Mouse (Mus musculus) right cerebral cortex, postnatal 14 days (tissue): ENCODE results near the gene Mettl17.
"Not testable (repeated sequence)": the region's sequence is repeated elsewhere in the genome, so short reads cannot be mapped to it uniquely, and the experiment has no call there.

Experiments used
- DNase-seq: peaks from one replicate; pipeline ENCODE4 v3.0.0; 2022

Gene Mettl17

DNA sequence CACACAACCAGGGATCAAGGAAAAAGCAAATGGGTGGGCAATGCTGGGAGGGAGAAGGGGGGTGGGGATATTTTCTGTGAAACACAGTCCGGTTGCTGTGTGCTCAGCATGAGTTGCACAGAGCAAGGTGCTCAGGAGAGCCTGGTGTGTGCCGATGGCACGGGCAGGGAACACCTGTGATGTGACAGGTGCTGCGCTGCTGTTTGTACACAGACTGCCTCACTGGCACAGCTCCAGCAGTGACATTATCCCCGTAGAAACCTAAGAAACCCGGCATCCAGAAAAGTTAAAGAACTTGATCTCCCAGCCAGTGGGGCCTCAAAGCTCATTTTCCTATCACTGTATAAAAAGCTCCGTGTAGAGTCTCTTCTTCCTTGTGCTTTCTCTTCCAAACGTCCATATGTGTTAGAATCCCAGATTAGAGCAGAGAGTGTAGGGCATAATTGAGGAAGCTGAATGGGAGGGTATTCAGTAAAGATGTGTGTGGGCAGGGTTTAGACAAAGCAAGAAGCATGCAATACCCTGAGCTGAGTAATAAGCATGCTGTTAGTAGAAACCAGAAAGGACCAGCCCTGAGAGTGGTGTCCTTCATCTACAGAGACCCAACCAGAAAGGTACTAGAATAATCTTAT, 12.0 kb downstream of the Mettl17 start:
- DNase-seq = peak; percentile 26

DNA sequence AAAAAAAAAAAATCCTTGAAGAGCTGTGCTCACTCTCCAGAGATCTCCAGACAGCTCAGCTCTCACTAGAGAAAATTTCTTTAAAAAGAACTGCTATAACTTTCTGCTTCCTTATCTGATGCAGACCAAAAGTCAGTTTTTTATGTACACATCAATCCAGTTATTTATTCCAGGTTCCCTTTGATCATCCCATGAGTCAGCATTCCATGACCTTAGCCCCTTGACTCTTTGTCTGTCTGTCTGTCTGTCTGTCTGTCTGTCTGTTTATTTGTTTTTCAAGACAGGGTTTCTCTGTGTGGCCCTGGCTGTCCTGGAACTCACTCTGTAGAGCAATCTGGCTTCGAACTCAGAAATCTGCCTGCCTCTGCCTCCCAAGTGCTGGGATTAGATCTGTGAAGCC, 14.7 kb downstream of the Mettl17 start:
- DNase-seq = no peak

DNA sequence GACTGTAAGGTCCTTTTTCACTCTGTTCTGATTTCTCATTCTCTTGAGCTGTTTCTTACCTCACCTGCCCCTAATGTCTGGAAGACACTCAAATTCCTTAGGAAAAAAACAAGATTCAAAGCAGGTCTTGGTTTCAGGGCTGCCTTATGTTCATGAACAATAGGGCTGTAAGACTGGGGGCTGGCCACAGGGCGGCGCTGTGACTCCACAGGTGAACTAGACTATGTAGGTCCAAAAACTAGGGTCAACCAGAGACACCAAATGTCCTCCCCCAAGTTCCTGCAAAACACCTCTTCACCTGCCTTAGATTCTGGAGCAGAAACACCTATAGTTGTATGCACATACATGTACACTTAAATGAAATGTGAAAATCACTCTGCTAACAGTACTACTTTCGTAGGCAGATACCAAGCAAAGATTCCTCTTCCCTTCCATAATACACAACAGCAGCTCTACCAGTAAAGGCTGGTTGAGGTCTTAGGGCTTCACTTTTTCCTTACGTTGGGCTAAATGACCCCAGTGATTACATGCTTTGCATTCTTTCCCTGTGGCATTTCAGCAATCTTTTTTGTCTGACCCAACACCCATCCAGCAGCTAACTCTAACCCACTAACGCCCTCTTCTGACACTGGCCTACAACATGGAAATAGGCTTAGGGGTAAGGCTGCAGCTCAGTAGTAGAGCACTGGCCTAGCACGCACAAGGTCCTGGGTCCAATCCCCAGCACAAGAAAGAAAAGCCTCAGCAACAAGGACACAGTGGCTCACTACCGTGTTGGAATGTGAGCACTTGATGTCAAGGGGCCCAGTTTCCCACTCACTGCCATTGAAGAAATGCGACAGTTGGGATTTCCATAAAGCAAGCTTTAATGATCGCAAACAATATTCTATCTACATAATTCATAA, 18.4 kb downstream of the Mettl17 start:
- peak; percentile 72 for DNase-seq

DNA sequence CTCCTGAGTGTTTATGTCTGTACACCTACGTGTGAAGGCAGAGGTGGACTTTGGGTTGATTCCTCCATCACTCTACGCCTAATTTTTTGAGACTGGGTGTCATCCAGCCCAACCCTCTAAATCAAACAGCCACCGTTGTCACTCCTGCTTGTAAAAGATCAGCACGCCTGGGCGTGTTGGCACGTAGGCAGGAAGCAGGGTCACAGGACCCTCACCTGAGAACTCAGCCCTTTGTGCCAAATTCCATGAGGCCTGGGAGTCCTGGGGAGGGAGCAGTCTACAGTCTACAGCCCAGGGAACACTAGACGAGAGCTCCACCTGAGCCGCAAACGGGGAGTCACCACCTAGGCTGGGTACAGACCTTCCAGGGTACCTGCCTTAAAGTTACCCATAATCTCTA, 19.1 kb downstream of the Mettl17 start:
- no peak for DNase-seq

DNA sequence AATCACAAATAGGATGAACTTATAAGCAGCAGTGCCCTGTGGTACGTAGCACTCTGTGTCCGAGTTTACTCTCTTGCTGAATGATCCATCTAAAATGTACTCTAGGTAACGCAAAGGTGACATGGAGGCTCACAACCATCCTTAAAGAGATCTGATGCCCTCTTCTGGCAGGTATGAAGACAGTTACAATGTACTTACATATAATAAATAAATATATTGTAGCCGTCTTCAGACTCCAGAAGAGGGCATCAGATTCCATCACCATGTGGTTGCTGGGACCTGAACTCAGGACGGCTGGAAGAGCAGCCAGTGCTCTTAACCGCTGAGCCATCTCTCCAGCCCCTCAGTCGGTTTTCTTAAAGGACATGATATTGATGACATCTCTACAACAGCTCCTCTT, 20.1 kb downstream of the Mettl17 start:
- no peak for DNase-seq

DNA sequence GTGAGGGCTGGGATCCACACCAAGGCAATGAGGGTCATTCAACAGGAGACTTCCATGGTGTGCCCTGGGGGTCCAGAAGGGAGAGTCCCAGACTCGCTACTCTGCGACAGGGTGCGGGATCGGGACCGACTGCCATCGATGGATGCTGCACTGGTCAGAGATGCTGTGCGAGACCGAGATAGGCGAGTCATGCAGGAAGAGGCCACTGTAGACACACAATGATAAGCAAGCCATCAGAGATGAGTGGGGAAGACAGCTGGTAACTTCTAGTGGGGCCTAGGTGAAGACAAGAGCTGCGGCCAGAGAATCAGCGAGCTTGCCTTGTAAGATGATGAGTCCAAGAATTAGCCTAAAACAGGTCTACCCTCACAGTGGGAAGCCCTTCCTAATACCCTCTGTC, 21.5 kb downstream of the Mettl17 start:
- no peak for DNase-seq

DNA sequence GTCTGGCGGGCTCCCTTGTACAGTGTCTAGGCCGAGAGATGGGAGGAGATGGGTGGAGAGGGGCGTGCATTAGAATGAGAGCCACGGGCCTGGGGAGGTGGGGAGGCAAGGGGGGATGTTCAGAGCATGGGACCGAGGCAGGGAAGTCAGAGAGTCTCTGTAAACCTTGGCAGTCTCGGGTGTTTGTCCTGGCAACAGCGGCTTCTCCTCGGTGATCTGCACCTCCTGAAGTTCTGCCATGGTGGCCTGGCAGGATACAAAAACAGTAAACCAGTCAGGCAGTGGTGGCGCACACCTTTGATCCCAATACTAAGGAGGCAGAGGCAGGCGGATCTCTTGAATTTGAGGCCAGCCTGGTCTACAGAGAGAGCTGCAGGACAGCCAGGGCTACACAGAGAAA, 26.7 kb downstream of the Mettl17 start:
- no peak for DNase-seq

DNA sequence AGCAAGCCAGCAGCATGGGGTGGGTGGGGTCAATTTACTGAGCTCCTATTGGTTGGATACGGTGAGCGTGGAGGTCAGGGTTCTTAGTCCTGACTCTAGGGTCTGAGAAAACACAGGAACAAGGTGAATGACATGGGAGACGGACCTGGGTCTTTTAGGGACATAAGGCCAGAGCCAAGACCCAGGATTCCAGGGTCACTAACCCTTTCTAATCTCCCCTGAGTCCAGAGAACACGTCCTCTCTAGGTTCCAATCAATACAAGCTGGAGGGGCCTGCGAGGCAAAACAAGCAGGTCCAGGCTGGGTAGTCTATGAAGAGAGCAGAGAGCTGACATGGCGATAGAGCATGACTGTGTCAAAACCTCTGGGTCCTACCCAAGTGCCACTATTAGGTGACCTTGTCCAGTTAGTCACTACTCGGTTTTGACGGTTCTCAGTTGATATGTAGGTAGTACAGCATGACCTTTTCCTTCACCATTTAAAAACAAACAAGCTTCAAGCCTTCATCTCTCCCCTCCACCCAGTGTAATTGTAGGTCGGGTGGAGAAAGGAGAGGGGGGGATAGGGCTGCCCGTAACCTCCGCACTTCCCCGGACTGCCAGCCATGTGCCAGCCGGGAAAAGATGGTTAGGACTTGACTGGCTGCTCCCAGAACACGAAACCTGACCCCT, 27.9 kb downstream of the Mettl17 start:
- no peak for DNase-seq

DNA sequence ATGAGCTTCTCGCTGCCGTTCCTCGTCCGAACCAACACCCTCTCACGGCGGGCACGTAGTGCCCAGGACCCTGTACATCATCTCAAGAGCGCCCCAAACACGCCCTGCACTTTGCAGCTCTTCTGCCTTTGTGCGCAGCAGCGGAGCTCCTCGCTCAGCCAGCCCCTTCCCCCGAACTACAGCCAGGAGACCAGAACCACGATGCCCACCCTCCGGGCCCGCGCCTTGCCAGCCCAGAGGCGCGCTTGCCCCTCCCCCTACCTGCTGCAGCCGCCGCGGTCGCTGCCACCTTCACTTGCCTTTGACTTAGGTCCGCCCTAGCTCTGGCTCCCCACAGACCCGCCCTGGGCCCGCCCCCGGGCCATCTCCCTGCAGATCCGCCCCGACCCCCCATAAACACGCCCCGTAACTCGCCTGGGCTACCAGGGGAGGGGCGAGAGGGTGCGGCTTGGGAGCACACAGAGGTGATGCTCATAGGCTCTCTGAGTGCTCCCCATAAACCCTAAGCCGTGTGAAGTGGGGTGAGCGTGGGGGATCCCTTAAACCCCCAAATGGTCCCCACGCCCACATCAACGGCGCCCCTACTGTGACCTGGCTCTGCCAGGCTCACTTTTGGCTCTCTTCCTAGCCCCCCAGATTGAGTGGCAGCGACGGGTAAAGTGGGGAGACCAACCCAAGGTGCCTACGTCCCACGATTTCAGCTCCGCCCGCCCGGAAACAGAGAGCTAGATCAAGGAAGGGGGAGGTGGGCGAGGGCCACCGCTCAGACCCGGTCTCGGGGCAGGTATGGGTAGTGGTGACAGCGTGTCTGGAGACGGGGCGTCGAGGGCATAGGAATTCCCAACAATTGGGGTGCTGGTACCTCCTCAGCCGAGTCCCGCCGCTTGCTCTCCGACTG, 28.7 kb downstream of the Mettl17 start:
- DNase-seq = peak; percentile 59

DNA sequence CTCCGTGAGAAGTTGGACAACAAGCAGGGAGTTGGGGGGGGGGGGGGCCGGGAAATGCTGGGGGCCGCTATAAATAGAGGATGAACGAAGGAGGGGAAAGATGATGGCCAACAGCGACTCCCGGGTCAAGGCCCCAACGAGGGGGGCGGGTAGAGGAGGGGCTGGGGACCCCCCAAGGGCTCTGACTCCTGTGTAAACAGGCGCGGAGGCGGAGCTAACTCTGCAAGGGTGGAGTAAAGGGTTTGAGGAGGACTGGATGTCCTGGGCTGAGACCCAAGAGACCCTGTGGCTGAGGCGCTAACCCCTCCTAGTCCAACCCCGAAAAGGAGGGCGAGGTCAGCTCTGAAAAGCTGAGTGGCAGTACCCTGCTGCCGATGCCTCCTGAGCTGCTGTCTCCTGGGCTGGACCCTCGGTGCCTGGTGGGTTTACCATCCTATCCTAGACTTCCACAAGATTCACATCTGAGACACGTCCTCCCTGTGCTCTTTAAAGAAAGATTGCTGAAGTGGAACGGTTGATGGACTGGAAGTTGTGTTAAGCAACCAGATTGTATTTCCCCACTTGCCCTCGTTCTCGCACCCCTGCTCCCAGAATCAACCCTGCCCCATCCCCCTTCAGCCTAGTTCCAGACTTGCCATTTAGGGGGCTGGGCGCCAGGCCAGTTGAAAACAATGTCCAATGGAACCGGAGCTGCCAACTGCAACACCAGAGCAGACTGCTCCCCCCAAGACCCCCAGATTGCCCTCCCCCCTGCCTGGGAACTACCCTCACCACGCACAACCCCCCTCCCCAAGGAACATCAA, 29.5 kb downstream of the Mettl17 start, which contains the start of gene Ndrg2:
Gene Ndrg2 (minus strand): TSS at position 199 of the 803 bp plus-strand sequence.
- DNase-seq = peak; percentile 69

DNA sequence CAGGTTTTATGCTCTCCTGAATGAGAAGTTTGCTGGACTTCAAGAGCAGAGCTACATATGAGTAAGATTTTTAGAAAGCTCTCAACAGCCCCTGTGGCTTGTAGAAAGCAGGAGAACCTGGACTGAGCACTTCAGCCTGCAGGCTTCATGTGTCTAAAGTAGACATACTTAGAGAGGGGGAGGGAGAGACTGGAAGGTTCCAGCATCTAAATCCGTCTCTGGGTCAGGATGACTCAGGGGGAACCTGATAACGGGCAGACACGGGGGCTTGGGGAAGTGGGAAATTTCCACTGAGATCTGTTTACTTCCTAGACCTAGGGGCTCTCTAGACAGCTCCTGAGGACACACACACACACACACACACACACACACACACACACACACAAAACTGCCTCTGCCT, 30.4 kb downstream of the Mettl17 start:
- DNase-seq = no peak

DNA sequence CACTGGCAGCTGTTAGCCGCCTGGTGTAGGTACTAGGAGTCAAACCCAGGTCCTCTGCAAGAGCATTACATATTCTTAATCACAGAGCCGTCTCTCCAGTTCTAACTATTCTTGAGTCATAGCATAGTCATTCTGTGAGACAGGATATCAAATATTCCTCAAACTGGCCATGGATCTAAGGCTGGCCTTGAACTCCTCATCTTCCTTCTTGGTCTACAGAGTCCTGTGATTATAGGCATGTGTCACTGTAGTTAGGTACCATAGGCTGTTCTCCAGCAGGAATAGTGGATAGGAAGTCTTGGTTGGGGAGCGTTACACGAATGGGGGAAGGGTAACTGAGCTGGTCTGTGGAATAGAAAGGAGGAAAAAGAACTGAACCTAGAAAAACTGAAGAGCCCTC, 31.9 kb downstream of the Mettl17 start:
- no peak for DNase-seq

DNA sequence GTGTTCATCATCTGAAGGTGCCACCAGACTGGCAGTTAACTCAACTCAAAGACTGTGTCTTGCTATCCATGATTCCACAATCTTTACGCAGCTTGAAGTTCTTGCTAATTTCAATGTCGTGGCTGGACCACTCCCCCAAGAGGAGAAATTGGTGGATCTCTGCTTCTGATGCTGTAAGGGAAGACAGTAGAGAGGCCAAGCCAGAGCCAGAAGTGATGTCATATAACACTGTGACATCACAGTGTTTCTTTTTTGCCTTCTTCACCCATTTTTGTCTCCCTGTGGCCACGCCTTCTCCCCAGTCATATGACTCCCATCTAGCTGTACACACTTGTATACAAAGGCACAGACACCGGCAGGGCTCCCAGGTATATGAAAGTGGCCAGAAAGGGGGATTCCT, 33.5 kb downstream of the Mettl17 start, which contains the start of gene Tppp2:
Gene Tppp2 (plus strand): TSS at position 301 of the 400 bp plus-strand sequence.
- DNase-seq = no peak

DNA sequence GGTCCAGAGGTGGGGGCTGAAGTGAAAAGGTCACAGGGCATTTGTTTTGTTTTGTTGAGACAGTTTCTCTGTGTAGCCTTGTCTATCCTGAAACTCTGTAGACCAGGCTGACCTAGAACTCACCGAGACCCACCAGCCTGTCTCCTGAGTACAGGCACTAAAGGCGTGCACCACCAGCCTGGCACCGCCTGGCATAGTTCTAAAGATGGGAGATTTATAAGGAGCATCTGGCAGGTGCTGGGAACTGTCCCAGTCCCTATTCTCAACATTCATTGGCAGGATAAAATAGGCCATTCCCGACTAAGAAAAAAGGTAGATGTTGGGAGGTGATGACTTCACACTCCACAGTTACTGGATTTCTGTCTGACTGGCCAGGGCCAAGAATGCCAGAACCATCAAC, 34.3 kb downstream of the Mettl17 start:
- DNase-seq = no peak

DNA sequence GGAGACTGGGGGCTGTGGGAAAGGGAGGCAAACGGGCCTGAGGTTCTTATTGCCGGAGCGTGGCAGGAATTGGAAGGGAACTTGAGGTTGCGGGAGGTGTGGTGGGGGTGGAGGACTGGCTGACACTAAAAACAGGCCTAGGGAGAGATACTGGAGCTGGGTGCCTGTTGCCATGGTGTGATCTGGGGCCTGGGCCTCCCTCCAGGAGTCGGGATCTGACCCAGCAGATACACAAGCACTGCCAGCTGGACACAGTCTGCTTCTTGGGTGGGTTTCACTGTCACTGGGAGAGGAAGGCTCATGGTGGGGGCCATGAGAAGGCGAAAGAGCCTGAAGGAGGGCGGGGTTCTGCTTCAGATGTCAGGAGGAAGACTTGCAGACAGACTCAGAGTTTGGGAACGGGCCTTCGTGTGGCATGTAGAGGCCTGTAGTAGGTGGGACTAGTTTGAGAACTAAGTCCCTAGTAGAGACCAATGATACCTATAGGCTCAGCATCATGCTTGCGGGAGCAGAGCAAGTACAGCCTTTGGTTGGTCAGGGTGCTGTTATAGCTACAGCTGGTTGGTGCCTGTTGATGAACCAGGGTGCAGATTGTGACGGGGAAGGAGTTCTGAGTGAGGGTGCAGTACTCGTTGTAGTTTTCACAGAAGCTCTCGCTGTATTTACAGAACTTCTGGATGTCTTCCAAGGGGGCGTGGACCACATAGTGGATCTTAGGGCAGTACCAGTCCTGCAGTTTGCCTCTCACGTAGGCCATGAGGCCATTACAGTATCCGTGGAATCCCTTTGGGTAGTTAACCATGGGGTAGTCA, 37.3 kb downstream of the Mettl17 start:
- DNase-seq = peak; percentile 19

DNA sequence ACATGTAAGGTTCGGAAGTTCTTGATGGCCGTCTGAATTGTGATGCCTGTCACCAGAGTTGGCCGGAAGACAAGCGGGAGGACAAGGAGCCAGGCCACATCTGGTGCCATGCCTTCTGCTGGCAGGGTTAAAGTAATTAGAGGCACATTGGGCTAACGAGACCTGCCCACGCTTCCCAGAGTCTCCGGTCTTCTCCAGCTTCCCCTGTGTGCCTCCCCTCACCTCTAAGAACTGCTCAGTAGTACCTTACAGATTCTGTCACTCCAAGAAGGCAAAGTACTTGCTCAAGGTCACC, 37.9 kb downstream of the Mettl17 start, which contains the start of gene Rnase13:
Gene Rnase13 (minus strand): TSS at position 203 of the 295 bp plus-strand sequence.
- no peak for DNase-seq

DNA sequence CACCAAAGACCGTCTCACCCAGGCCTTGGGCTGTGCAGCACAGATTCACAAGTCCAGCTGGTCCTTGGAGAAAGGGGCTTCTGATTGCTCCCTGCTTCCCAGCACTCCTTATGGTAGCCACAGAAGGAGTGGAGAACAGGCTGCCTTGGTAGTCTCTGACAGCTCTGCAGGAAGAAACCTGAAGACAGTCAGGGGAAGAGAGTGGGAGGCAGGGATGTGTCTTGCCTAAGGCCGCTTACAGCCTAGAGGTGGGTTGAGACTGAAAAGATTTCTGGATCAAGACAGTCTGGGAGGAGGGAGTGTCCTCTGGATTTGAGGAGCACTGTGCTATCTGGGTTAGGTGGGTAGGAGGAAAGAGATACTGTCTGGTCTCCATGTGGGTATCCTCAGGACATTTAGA, 38.3 kb downstream of the Mettl17 start:
- DNase-seq = no peak

DNA sequence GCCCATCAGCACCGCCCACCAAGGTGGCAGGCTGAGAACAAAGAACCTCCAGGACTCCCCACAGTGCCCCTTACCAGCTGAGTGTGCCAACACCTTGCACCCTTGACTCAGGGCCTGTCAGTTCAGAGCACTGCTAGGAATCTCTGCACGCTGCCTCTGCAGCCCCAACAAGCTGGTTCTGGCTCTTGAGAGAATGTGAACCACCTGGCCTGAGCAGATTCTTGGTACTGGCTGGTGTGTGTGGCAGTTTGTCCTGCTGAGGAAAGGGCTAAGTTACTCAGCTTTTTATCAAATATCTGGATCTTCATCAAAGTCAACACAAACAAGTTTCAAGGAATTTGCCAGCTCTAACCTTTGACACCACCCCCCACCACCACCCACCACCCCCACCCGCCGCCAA, 38.9 kb downstream of the Mettl17 start:
- no peak for DNase-seq

DNA sequence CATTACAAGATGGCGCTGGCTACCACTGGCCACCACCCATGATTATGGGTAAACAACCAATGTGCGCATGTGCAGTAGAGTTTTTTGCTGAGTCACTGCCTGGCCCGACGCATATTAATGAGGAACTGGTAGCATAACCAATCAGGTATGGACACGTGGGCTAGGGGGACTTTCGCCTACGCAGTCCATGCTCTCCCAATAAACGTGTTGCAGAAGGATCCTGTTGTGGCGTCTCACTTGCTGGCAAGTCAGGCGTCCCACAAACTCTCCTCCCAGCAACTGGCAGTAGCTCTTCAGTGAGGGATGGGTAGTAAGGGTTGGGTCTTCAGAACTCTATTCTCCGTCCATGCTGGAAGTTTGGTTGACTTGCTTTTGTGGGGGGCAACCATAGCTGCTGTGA, 42.3 kb downstream of the Mettl17 start:
- DNase-seq = not testable (repeated sequence)

DNA sequence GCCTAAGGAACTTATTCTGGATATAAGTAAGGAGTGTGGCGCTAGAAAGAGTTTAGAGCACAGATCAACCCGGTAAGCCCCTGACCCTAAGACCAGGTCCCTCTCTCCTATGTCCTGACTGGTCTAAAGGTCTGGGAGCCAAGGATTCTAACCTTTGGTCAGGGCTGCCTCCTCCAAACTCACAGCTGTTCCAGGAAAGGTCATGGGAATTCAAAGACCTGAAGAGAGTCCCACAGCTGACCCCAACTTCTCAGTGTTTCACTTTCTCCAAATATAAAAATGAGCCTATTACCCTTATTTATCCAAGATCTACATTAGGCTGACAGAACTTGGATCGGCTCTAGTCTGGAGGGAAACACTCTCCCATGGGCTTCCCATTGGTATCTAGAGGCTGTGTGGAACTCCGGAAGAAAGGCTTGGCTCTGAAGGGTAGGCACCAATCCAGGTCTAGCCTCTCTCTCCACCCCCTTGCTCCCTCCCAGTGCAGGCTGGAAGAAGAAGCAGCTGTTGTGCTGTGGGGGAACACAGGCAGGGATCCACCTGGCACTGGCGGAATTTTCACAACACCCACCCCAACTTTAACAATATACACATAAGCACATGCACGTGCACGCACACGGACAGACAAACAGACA, 44.8 kb downstream of the Mettl17 start:
- DNase-seq = peak; percentile 52
